Mouse (Mus musculus) spleen, embryonic (tissue): ENCODE measurements around the gene Clock.

Source experiments
- CTCF ChIA-PET: fragments of 350-600 bp; sonication (Branson Sonifier 250); formaldehyde crosslinking; loops from one replicate; lab custom pipeline; 2022; lab: Charles Lee

Gene Clock

DNA sequence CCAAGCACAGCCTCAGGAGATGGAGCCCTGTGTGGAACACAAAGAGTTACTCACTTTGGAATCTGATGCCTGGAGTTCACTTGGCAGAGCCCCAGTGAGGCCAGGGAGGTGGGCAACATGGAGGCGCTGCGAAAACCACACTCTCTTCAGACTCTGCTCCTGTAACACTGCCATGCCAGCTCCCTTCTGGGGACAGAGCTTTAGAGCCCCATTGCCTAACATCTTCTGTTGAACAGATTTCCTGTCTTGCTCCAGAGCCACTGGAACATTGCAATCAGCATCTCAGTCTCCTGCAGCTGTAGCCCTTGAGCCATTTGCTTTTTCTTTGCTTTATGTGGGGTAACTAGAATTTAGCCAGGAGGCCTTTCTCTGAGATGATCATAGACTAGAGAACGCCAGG lies 122.3 kb downstream of the Clock start:
- CTCF ChIA-PET = no interaction called here

DNA sequence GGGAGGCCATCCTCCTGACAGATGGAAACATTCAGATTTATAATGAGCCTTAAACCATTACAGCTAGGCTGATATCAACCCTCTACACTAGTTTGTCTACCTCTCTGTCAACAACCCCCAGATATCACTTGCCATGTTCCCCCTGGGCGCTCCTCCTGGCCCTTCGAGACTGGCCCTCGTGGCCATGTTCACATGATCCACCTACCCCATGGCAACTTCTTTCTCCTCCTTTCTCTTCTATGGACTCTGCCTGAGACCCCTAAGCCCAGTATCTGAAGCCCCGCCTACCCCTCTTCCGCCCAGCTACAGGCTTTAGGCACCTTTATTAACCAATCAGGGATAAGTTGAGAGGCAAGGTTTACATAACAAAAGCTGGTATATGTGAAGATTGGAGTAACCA lies 124.8 kb downstream of the Clock start:
- CTCF ChIA-PET = no interaction called here

DNA sequence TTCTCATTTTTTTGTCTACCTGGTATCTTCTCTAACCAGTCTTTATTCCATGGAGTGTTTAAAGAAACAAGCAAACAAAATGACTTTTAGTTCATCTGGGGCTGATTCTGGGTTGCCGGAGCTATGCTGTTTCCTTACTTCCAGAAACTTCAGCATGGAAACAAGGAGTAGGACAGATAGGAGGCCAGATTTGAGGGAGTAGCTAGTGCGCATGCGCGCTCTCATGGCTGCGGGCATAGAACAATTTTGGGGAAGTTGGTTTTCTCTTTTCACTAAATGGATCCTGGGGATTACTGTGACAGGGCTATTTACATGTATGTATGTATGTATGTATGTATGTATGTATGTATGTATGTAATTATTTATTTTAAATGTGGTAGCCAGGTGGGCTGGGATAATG lies 125.4 kb downstream of the Clock start:
- CTCF ChIA-PET = no interaction called here

DNA sequence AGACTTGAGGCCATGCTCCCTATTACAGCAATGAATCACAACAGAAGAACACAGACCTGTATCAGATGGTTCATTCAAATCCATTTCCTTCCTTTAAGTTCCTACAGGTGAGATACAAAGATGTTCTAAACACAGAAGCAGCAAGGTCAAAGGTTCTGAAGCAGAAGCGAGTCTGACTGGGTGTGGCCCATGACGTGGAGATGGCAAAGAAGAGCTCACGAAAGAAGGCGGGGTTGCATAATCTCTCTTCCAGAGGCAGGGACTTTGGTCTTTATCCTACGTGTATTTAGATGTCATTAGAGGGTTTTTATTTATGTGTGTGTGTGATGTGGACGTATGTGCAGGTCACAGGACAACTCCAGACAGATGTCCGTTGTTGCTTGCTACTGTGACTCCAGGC lies 126.9 kb downstream of the Clock start:
- CTCF ChIA-PET = no interaction called here

DNA sequence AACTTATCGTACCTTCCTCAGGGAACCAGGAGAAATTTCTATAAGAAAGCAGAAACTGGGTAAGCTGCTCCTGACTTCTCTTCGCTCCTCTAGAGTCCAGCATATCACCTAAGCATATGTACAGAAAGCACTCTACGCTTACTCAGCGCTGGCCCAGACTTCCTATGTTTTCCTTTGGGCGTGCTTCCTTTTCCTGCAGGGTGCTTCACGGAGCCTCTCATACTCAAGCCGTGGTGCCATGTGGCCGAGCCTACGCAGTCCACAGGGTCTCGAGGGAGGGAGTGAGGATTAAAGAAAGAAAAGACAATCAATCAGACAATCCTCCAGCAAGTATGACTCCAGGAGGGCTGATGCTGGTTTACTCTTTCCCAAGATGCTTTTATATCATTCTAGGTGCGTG lies 127.8 kb downstream of the Clock start:
- CTCF ChIA-PET = no interaction called here

DNA sequence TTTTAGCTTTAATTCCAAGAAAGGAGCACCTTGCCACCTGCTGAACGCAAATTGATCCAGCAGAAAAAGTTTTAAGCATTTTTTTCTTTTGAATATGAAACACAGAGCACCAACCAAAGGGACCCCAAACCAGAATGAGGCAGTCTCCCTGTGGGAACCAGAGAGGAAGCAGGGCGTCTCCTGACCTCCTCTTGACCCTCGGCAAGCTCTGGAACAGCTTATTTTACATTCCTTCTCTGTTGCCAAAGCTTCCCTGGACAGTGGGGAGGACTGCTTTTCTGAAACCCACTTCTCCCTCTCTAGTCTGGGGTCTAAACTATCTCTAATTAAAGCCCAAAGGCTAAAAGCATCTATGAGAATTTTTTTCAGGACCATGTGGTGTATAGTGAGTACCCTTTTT lies 128.2 kb downstream of the Clock start:
- CTCF ChIA-PET = no interaction called here

DNA sequence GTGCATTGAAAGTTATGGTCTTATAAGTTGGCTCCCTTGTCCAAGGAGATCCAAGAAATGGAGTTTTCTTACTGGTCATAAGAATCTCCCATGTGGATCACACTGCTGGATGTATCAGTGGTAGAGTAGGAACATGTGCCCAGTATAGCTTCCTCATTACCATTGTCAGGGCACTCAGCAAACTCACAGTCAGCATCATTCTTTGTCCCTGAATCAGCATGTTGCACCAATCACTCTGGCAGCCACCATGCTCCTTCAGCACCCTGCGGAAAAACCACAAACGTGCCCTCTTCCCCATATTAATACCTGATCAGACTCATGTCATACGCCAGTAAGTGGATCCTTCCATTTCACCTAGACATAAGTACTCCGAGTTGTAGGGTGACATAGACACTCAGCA lies 129.5 kb downstream of the Clock start:
- CTCF ChIA-PET = no interaction called here

DNA sequence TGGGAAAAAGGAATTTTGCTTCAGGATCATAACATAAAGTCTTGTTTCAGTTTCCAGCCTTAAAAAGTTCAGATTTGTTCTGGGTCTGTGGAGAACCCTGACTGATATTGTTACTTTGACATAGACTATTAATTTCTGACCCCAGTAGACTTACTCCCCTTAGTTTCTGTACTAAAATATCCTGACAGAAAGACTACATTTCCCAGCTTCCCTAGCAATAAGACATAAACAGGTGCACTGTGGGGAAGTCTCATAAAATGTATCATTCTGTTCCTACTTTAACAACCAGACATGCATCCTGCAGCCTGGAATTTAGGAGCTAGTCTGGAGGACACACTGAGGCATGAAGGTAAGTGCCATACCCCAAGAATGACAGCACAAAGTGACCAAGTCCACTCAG lies 133.6 kb downstream of the Clock start:
- CTCF ChIA-PET = no interaction called here

DNA sequence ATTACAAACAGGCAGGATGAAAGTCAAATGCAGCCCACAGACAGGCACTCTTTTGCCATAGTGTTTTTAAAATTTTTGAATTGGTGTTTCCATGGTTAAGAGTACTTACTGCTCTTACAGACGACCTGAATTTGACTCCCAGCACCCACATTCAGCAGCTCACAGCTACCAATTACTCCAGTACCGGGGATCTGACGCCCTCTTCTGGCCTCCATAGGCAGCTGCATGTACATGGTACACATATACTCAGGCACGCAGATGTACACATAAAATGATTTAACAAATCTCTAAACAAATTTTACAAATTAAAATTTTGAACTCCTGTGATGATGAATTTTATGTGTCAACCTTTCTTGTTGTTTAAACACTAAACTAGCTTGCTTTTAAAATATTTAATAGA lies 134.1 kb downstream of the Clock start:
- CTCF ChIA-PET = no interaction called here

DNA sequence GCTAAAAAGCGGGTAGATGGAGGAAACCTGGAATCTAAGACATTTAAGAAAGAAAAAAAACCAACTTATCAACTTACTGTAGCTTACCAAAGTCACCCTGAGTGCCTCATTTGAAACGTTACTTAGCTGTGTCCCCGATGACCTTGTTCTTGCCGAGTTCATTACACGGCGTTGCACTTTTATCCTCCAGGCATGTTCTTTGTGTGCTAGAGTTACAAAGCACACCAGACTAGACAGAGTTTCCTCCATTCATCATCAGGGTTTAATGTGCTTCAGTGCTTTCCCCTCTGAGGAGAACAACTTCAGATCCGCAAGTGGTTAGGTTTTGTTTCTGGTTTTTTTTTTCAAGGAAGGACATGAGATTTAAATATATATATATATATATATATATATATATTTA lies 139.8 kb downstream of the Clock start:
- CTCF ChIA-PET = interaction anchor here (0.7 kb wide), 1 partner anchor 20 kb away, joined by 4 read pairs; no protein-coding TSS in a partner anchor

DNA sequence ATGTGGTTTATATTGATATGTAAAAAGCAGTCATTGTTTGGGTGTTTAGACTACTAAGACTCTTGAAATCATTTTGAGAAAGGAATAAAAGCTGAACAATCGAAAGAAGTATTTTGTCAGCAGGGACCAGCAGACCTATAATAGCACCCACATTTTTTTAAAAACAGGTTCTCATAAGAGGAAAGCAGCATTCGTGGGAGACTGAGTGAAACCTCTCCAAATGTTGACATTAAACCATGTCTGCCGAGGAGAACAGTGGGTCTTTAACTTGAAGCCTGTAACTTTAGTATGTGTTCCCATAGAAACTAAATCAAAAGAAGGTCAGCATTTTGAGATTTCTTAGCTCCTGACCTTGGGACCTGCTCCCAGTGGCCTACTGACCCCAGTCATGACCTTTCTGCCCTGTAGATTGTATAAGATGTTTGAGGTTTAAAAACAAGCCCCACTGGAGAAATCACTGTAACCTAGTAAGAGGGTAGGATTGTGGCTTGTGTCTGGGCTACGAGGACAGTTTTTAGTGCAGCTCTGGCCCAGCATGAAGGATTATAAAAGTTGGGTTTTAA lies 140.7 kb downstream of the Clock start:
- CTCF ChIA-PET = no interaction called here

DNA sequence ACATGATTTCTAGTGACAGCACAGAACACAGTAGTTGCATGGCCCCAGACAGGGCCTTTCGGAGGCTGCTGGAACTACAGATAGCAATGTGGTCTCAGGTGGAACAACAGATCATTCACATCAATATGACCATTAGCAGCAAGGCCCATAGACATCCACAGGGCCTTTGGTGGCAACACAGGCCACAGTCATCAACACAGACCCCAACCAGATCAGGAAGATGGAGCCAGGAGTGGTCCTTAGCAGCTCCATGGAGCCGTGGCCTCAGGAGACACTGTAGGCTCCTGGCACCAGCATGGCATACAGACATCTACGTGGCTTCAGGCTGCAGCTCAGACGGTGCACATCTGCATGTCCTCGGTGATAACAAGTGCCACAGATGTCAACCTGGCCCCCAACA lies 141.7 kb downstream of the Clock start:
- CTCF ChIA-PET = no interaction called here

DNA sequence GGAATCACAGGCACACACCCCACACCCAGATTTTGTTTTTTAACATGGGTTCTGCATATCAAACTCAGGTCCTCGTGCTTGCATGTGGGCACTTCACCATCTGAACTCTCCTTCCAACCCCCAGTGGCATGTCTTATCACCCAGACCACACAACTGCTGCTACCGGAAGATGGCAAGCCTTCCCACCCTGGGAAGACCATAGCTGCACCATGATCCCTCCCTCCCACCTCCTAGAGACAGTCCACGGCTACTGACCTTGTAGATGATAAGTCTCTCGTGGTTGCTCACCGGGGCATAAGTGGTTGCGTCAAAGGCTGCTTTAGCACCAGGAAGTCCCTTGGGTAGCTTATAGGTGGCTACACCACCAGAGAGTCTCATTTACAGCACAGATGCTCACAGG lies 143.1 kb downstream of the Clock start:
- CTCF ChIA-PET = no interaction called here

DNA sequence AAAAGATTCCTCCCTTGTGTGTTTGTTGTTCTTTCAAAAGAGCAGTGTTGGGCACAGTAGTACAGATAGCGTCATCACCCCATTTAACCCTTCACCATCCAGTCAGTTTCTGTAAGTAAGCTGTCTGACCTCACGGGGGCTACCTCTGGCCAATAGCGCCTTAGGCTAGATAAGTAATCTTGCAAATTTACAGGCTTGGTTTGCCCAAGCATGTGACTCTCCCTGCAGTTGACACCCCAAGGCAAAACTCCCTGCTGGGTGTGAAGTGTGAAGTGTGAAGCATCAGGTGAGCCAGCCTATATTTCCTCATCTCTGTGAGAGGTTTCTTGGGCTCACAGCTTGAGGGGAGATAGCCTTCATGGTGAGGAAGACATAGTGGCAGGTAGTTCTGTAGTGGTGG lies 144.5 kb downstream of the Clock start:
- CTCF ChIA-PET = no interaction called here
